Mouse (Mus musculus): ENCODE data around the gene Tspo. TPM values are rescaled to one million over a fixed set of nuclear protein-coding genes. Genes with fewer than 3 reads are reported as not detected.

Tspo gene
- total and polyA plus RNA-seq, 2 experiments from 2014 or later = 205 to 335 TPM

GRCm38 (mm10) chr15:83593189-83593585, 29.8 kb downstream of the Tspo start:
- Histone ChIP-seq H3K9ac (replicated peaks; ENCODE audit: low read depth, low read length) (no peak overlapping the region), H3K27me3 (ENCODE audit: control insufficient read depth, insufficient read depth, low read length) (no peaks in the 10 kb centered on the region), H3K27ac (ENCODE audit: low read depth) (no peak overlapping the region), H3K4me3 (ENCODE audit: low read depth, low read length) (no peak overlapping the region), H3K36me3 (replicated peaks; ENCODE audit: control insufficient read depth, insufficient read depth, low read length) (0 out of 2 replicates have a peak, but pooled peaks cover 2% of the 10 kb centered on the region), H3K4me1 (ENCODE audit: control insufficient read depth, insufficient read depth) (0 out of 2 replicates have a peak, but pooled peaks cover 4% of the 10 kb centered on the region), H3K4me2 (ENCODE audit: low read depth, low read length) (no peak overlapping the region), H3K9me3 (replicated peaks; ENCODE audit: control insufficient read depth, low read length) (no peaks in the 10 kb centered on the region)
- TF ChIP-seq CTCF (IDR thresholded peaks at IDR 0.05; ENCODE audit: low read depth) (no peak), EP300 (IDR thresholded peaks at IDR 0.05; ENCODE audit: low read depth) (no peak)
- DNase-seq (ENCODE audit: low spot score) (no peak), ATAC-seq (ENCODE audit: insufficient read depth, low read depth) (no peak)

- WGBS = 18% methylated on average over 19 of the region's 19 CpGs
- ATAC-seq (ENCODE audit: insufficient read depth, low read depth) (no peak), DNase-seq (ENCODE audit: low spot score) (no peak)
- Histone ChIP-seq H3K27ac (ENCODE audit: low read depth) (no peak overlapping the region), H3K27me3 (ENCODE audit: control insufficient read depth, insufficient read depth, low read length) (no peaks in the 10 kb centered on the region), H3K9ac (replicated peaks; ENCODE audit: low read depth, low read length) (peak overlapping the region; percentile 60; the same call in 1 of the 2 replicates), H3K4me3 (ENCODE audit: low read depth, low read length) (peak overlapping the region; percentile 69), H3K4me2 (ENCODE audit: low read depth, low read length) (peak overlapping the region; percentile 62), H3K9me3 (replicated peaks; ENCODE audit: control insufficient read depth, low read length) (no peaks in the 10 kb centered on the region), H3K36me3 (replicated peaks; ENCODE audit: control insufficient read depth, insufficient read depth, low read length) (no peaks in the 10 kb centered on the region), H3K4me1 (ENCODE audit: control insufficient read depth, insufficient read depth) (0 out of 2 replicates have a peak, but pooled peaks cover 4% of the 10 kb centered on the region)
- TF ChIP-seq EP300 (IDR thresholded peaks at IDR 0.05; ENCODE audit: low read depth) (no peak), CTCF (IDR thresholded peaks at IDR 0.05; ENCODE audit: low read depth) (no peak)
Observed at GRCm38 (mm10) chr15:83593702-83594512, 30.5 kb downstream of the Tspo start.

GRCm38 (mm10) chr15:83594513-83595363, 31.3 kb downstream of the Tspo start, which contains the start of gene Ttll12:
Gene Ttll12, minus strand, starts transcription at chr15:83595157.
- TF ChIP-seq CTCF (IDR thresholded peaks at IDR 0.05; ENCODE audit: low read depth) = no peak
- no peak for TF ChIP-seq EP300 (IDR thresholded peaks at IDR 0.05; ENCODE audit: low read depth)
- under 1% methylated on average over 68 of the region's 68 CpGs for WGBS
- H3K4me2 ChIP-seq (ENCODE audit: low read depth, low read length) = peak within 1 kb of the TSS; percentile 62
- peak within 1 kb of the TSS; percentile 60 for H3K9ac ChIP-seq (replicated peaks; ENCODE audit: low read depth, low read length)
- H3K9me3 ChIP-seq (replicated peaks; ENCODE audit: control insufficient read depth, low read length) = no peaks in the 10 kb centered on the region
- H3K36me3 ChIP-seq (replicated peaks; ENCODE audit: control insufficient read depth, insufficient read depth, low read length) = no peaks in the 10 kb centered on the region
- 0 out of 2 replicates have a peak, but pooled peaks cover 4% of the 10 kb centered on the region for H3K4me1 ChIP-seq (ENCODE audit: control insufficient read depth, insufficient read depth)
- H3K27me3 ChIP-seq (ENCODE audit: control insufficient read depth, insufficient read depth, low read length) = no peaks in the 10 kb centered on the region
- DNase-seq (ENCODE audit: low spot score) (peak; percentile 95), ATAC-seq (ENCODE audit: insufficient read depth, low read depth) (peak; percentile 95)
- H3K4me3 ChIP-seq (ENCODE audit: low read depth, low read length) = peak within 1 kb of the TSS; percentile 69
- H3K27ac ChIP-seq (ENCODE audit: low read depth) = no peak within 1 kb of the TSS

- Histone ChIP-seq H3K27me3 (ENCODE audit: control insufficient read depth, insufficient read depth, low read length) (no peaks in the 10 kb centered on the region), H3K4me2 (ENCODE audit: low read depth, low read length) (peak overlapping the region; percentile 62), H3K36me3 (replicated peaks; ENCODE audit: control insufficient read depth, insufficient read depth, low read length) (no peaks in the 10 kb centered on the region), H3K9ac (replicated peaks; ENCODE audit: low read depth, low read length) (peak overlapping the region; percentile 60; the same call in 1 of the 2 replicates), H3K4me1 (ENCODE audit: control insufficient read depth, insufficient read depth) (0 out of 2 replicates have a peak, but pooled peaks cover 4% of the 10 kb centered on the region), H3K9me3 (replicated peaks; ENCODE audit: control insufficient read depth, low read length) (no peaks in the 10 kb centered on the region), H3K27ac (ENCODE audit: low read depth) (no peak overlapping the region), H3K4me3 (ENCODE audit: low read depth, low read length) (peak overlapping the region; percentile 69)
- WGBS = 39% methylated on average over 7 of the region's 7 CpGs
- DNase-seq (ENCODE audit: low spot score) = no peak
- no peak for ATAC-seq (ENCODE audit: insufficient read depth, low read depth)
- TF ChIP-seq CTCF (IDR thresholded peaks at IDR 0.05; ENCODE audit: low read depth) = no peak
- no peak for TF ChIP-seq EP300 (IDR thresholded peaks at IDR 0.05; ENCODE audit: low read depth)
Observed at GRCm38 (mm10) chr15:83595364-83595711, 31.9 kb downstream of the Tspo start.

GRCm38 (mm10) chr15:83596833-83597232, 33.4 kb downstream of the Tspo start:
- Histone ChIP-seq H3K4me1 (ENCODE audit: control insufficient read depth, insufficient read depth) (0 out of 2 replicates have a peak, but pooled peaks cover 4% of the 10 kb centered on the region), H3K4me3 (ENCODE audit: low read depth, low read length) (no peak overlapping the region), H3K9me3 (replicated peaks; ENCODE audit: control insufficient read depth, low read length) (no peaks in the 10 kb centered on the region), H3K27ac (ENCODE audit: low read depth) (no peak overlapping the region), H3K36me3 (replicated peaks; ENCODE audit: control insufficient read depth, insufficient read depth, low read length) (no peaks in the 10 kb centered on the region), H3K4me2 (ENCODE audit: low read depth, low read length) (no peak overlapping the region), H3K9ac (replicated peaks; ENCODE audit: low read depth, low read length) (no peak overlapping the region), H3K27me3 (ENCODE audit: control insufficient read depth, insufficient read depth, low read length) (no peaks in the 10 kb centered on the region)
- no peak for DNase-seq (ENCODE audit: low spot score)
- ATAC-seq (ENCODE audit: insufficient read depth, low read depth) = no peak
- 78% methylated on average over 4 of the region's 4 CpGs for WGBS
- TF ChIP-seq CTCF (IDR thresholded peaks at IDR 0.05; ENCODE audit: low read depth) (no peak), EP300 (IDR thresholded peaks at IDR 0.05; ENCODE audit: low read depth) (no peak)
